Mouse (Mus musculus) gastrocnemius, adult 18-20 months (tissue): ENCODE results near the gene Hist1h2ac. TPM values are rescaled to one million over a fixed set of nuclear protein-coding genes. Genes with fewer than 3 reads are reported as not detected.
"Not testable (repeated sequence)": the region's sequence is repeated elsewhere in the genome, so short reads cannot be mapped to it uniquely, and the experiment has no call there.

Experiments
- DNase-seq: peaks from one replicate; pipeline ENCODE4 v3.0.0; 2021; ENCODE audit warnings: low spot score
- total RNA-seq, 2 experiments: library from RNA; stranded (reverse); gene quantifications; 2 replicates each; pipeline ENCODE4 v1.2.3; 2021

Gene Hist1h2ac
- total RNA-seq, 2 experiments from 2014 or later, result 0.68 to 1.3 TPM

- DNase-seq, result peak; percentile 83
These were observed 17.2 kb upstream of the Hist1h2ac start for GRCm38 (mm10) chr13:23700786-23701520.

GRCm38 (mm10) chr13:23699767-23700166 is 16.0 kb upstream of the Hist1h2ac start:
- no peak for DNase-seq

DNA sequence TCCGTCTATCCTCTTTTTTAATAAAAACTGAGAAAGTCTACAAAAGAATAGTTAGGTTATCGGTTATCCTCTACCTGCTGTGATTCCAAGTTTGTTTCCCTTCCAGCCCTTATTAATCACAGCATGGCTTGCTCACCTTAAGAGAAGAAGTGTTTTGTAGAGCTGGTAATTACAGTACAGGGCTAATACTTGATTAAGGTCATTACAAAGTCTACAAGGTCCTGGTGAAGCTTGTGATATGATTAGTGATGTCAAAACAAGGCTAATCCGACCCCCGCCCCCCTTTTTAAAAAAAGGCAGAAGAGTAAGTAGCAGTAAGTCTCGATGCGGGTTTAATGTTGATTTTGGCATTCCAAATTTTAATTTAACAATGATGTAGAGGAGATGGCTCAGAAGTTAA is 15.2 kb upstream of the Hist1h2ac start:
- DNase-seq, result no peak

- DNase-seq, result peak; percentile 100
These were observed 14.5 kb upstream of the Hist1h2ac start, which contains the start of gene Hist1h4c for GRCm38 (mm10) chr13:23698300-23698693. Hist1h4c (minus strand) TSS chr13:23698454.

DNA sequence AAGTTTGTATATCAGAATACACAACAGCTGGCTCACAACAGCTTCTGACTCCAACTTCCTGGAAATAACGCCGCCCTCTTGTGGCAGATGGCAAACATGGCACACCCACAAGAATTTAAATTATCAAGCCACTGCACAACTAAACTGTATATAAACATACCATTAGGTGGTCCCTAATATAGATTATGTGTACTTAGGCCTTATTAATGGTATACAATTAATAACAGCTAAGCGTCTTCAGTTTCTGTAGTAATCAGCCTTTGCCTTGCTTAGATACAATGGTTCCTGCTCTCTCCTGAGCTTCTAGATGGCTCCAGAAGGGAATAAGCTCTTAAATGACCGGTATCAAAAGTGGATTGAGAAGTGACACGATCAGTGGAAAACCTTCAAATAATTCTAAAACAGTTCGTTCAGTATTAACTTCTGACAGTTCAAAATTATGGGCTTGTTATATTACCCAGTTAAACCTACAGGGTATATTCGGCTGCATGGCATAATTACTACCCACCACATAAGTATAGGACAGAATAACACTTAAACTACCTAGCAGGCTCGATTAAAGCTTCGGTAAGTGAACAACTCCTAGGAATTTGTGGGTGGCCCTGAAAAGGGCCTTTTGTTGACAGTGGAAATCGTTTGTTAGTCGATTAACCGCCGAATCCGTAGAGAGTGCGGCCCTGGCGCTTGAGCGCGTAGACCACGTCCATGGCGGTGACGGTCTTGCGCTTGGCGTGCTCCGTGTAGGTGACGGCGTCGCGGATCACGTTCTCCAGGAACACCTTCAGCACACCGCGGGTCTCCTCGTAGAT is 13.9 kb upstream of the Hist1h2ac start:
- peak; percentile 49 for DNase-seq

GRCm38 (mm10) chr13:23696061-23696474 is 12.3 kb upstream of the Hist1h2ac start:
- no peak for DNase-seq

GRCm38 (mm10) chr13:23695514-23695913 is 11.8 kb upstream of the Hist1h2ac start, which contains the start of gene Hist1h1t:
Hist1h1t (plus strand) TSS chr13:23695814.
- no peak for DNase-seq

GRCm38 (mm10) chr13:23694956-23695355 is 11.2 kb upstream of the Hist1h2ac start:
- no peak for DNase-seq

GRCm38 (mm10) chr13:23693856-23694440 is 10.2 kb upstream of the Hist1h2ac start:
- DNase-seq, result no peak

GRCm38 (mm10) chr13:23689459-23689858 is 5.7 kb upstream of the Hist1h2ac start:
- DNase-seq, result no peak

GRCm38 (mm10) chr13:23688956-23689355 is 5.2 kb upstream of the Hist1h2ac start:
- DNase-seq, result no peak

DNA sequence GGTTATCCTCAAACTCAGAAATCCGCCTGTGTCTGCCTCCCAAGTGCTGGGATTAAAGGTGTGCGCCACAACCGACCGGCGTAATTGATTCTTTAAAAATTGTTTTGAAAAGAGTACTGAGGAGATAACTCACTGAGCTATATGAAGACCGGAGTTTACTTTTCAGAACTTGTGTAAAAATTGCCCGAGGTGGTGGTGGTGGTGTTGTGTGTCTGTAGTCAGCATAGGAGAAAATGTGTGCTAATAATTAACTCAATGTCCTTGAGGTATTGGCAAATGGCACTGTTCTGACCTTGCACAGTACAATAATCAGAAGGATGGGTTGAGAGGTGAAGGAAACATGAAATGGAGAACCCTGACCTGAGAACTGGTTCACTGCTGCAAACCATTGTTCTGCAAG is 4.2 kb upstream of the Hist1h2ac start:
- DNase-seq, result no peak

DNA sequence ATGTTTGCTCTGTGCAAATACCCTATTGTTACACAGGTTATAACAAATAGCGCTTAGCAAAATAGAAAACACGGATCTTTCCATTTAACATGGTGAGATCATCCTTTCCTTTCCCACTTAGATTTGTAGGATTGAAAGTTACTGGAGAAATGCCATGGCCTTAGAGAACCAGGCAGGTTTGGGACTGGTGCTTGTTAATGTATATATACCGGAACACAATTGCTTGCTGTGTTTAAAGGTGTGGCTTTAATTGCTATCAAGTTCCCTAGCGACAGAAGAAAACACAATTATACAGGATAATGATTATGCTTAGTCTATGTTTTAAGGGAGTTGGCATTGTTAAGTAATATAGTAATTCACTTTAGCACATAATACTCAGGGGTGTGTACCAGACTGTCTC is 3.4 kb upstream of the Hist1h2ac start:
- DNase-seq, result no peak

GRCm38 (mm10) chr13:23685966-23686365 is 2.2 kb upstream of the Hist1h2ac start:
- DNase-seq, result no peak

DNA sequence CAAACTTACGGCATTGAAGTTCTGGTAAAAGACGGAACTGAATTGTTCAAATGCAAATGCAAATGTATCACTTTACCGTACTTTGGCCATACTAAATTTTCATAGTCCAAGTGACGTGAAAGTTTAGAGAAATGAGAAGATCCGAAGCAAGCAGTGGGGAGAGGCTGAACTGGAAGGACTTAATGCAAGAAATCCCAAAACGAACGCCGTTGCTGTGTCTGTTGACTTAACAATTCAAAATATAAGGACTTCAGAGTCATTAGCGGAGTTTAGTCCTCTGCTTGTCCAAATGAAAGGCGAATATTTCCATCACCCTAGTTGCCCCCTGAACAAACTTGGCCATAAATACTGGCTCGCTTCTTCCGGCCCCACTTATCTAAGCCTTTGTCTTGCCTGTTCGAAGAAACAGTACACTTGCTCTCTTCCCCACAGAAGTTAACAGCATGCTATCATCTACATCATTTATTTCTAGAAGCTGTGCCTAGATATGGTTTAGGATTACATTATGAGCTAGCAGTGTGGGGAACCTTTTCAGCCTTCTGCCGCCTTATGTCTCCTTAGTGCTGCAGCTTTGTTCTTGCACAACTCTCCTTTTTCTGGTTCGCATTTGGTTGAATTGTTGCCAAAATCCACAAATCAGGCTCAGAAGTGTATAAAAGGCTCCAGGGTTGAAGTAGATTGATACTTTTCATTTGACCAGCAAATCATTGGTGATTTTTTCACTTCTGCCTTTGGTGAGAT is 1.5 kb upstream of the Hist1h2ac start:
- DNase-seq, result no peak

- peak; percentile 58 for DNase-seq
These were observed 672 bp upstream of the Hist1h2ac start for GRCm38 (mm10) chr13:23684295-23684945.

DNA sequence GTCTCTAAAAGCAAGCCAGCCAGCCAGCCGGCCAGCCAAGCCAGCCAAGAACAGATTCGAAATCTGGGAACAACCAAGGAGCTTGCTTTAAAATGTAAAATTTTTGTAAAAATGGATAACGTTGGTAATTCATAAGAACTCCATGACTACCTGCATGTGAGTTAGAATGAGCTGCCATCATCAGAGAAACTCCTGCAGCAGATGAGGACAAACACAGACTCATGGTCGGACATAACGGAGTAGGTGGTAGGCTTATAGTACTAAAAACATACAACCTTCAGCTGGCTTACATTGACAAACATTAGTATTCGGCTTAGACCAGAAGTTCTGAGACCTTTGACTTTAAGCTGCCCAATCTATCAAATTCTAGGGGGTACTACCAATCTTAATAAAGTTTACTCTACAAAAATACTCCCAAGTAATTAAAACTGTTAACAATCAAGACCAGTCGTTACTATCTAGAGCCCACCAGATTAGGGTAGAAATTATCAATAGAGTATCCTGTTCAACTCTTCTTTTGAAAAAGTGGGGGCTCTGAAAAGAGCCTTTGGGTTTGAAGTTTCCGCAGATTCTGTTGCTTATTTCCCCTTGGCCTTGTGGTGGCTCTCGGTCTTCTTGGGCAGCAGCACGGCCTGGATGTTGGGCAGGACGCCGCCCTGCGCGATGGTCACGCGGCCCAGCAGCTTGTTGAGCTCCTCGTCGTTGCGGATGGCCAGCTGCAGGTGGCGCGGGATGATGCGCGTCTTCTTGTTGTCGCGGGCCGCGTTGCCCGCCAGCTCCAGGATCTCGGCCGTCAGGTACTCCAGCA is 597 bp downstream of the Hist1h2ac start:
- not testable (repeated sequence) for DNase-seq

- DNase-seq, result no peak
These were observed 1.2 kb downstream of the Hist1h2ac start for GRCm38 (mm10) chr13:23682623-23682946.

GRCm38 (mm10) chr13:23681990-23682582 is 1.7 kb downstream of the Hist1h2ac start:
- DNase-seq, result no peak

DNA sequence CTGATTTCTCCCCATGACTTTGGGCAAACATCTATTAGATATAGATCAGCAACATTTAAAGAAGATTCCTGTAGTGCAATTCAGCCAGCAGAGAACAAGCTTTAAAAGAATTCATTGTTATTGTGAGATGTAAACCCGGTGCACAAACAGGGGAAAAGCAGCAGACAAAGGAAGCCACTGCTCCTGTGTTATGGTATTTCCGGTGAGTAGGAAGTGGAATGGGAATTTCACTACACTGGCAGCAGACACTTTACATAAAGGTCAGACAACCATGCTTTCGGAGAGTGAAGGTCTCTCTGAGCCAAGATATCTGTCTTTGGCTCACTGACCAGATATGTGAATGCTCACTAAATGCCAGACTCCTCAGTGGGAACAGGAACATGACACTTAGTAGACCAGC is 21.2 kb downstream of the Hist1h2ac start:
- DNase-seq, result no peak
